Mouse (Mus musculus) heart, postnatal 0 days (tissue): Measurements from ENCODE around the gene Jak2.

Experiments
- CTCF ChIP-seq: IDR thresholded peaks from 2 replicates; pipeline ENCODE4 v1.5.1; 2016; ENCODE audit warnings: antibody characterized with exemption, control low read depth, low read depth
- EP300 ChIP-seq: IDR thresholded peaks from 2 replicates; pipeline ENCODE4 v1.6.1; 2016; ENCODE audit warnings: antibody characterized with exemption, low read depth

DNA sequence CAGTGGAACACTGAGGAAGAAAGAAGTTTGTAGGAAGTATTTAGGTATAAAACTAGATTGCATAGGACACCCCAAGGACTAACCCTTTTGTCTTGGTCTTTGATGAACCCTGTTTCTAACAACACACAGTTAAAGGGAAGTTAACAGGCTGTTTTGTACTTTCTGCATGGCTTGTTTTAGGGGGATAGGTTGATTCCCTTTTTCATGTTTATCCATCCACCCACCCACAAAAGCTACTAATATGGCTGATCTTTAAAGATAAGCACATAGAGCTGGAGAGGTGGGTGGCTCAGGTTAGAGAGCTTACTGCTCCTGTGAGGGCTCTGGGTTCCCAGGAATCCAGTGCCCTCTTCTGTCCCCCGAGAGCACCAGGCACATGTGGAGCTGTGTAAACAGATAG lies 11.9 kb downstream of the Jak2 start:
- no peak for TF ChIP-seq CTCF
- no peak for TF ChIP-seq EP300
